Mouse (Mus musculus) hindbrain, postnatal 0 days (tissue): ENCODE measurements around the gene Cdca3. TPM values are rescaled to one million over a fixed set of nuclear protein-coding genes. Genes with fewer than 3 reads are reported as not detected.
"Not testable (repeated sequence)": the region's sequence is repeated elsewhere in the genome, so short reads cannot be mapped to it uniquely, and the experiment has no call there.

ENCODE experiments used
- ATAC-seq: fragments of 200-750 bp; cut with Nextera tagmentation; 2 replicates; pipeline ENCODE4 v1.8.0; 2017; ENCODE audit warnings: mild to moderate bottlenecking, moderate TSS enrichment, moderate library complexity
- DNase-seq: peaks from one replicate; pipeline ENCODE4 v3.0.0-alpha.2; 2015; ENCODE audit warnings: low spot score
- H3K27ac ChIP-seq: fragments of 300-500 bp; sonication (generic); 2 replicates; pipeline ENCODE4 v1.5.1; 2014; ENCODE audit warnings: mild to moderate bottlenecking
- H3K27me3 ChIP-seq: fragments of 300-500 bp; sonication (generic); 2 replicates; pipeline ENCODE4 v1.6.1; 2014; ENCODE audit warnings: low read length, mixed read lengths; ENCODE audit not compliant: insufficient read depth
- H3K36me3 ChIP-seq: fragments of 300-500 bp; sonication (generic); 2 replicates; pipeline ENCODE4 v1.6.1; 2014; ENCODE audit warnings: low read length, mixed read lengths; ENCODE audit not compliant: insufficient read depth
- H3K4me1 ChIP-seq: fragments of 300-500 bp; sonication (generic); 2 replicates; pipeline ENCODE4 v1.6.1; 2014; ENCODE audit warnings: antibody characterized with exemption, low read length, mixed read lengths; ENCODE audit not compliant: insufficient read depth
- H3K4me2 ChIP-seq: fragments of 300-500 bp; sonication (generic); 2 replicates; pipeline ENCODE4 v1.6.1; 2014; ENCODE audit warnings: low read depth, mild to moderate bottlenecking, low read length, moderate library complexity, mixed read lengths
- H3K4me3 ChIP-seq: fragments of 300-500 bp; sonication (generic); 2 replicates; pipeline ENCODE4 v1.5.1; 2014; ENCODE audit warnings: low read length
- H3K9ac ChIP-seq: fragments of 300-500 bp; sonication (generic); replicated peaks from 2 replicates; pipeline ENCODE4 v1.6.1; 2014; ENCODE audit warnings: mild to moderate bottlenecking, low read length, moderate library complexity, mixed read lengths
- H3K9me3 ChIP-seq: fragments of 300-500 bp; sonication (generic); 2 replicates; pipeline ENCODE4 v1.6.1; 2016; ENCODE audit warnings: low read length, mixed read lengths
- CTCF ChIP-seq: IDR thresholded peaks from 2 replicates; pipeline ENCODE4 v1.5.1; 2016; ENCODE audit warnings: antibody characterized with exemption, control low read depth, low read depth
- WGBS: fragments of 180-500 bp; shearing (Covaris S2); extraction: QIAGEN DNeasy Blood & Tissue Kit; methylation state at CpG from one replicate; pipeline ENCODE4 v1.1.7; 2014; 5-methylcytosine and 5-hydroxymethylcytosine counted together
- polyA plus RNA-seq: library from polyadenylated mRNA; unstranded; fragments of >200 nt; fragmentation: Nextera tagmentation; extraction: Ambion mirVana; gene quantifications from 2 replicates; pipeline ENCODE4 v1.2.1, GENCODE M21; 2015
- total RNA-seq: library from RNA; depleted of rRNA; stranded (reverse); fragments of >200 nt; gene quantifications from 2 replicates; pipeline ENCODE4 v1.2.3, GENCODE M21; 2014

The Cdca3 gene
- total and polyA plus RNA-seq, 2 experiments from 2014 or later: 39.9 to 40.9 TPM

GRCm38 (mm10) chr6:124809052-124809774, 20.1 kb upstream of the Cdca3 start:
- H3K4me3 ChIP-seq: peak overlapping the region; percentile 51
- WGBS: 1% methylated on average over 35 of the region's 35 CpGs
- peak overlapping the region; percentile 54 for H3K9ac ChIP-seq
- peaks cover 23% of the 10 kb centered on the region for H3K4me1 ChIP-seq
- TF ChIP-seq CTCF: peak; percentile 86
- DNase-seq: peak; percentile 87
- ATAC-seq: peak; percentile 11
- H3K9me3 ChIP-seq: no peaks in the 10 kb centered on the region
- peak overlapping the region; percentile 78 for H3K27ac ChIP-seq
- no peaks in the 10 kb centered on the region for H3K27me3 ChIP-seq
- H3K36me3 ChIP-seq: no peaks in the 10 kb centered on the region
- peak overlapping the region; percentile 97 for H3K4me2 ChIP-seq

GRCm38 (mm10) chr6:124809775-124810538, 19.4 kb upstream of the Cdca3 start:
- ATAC-seq: no peak
- Histone ChIP-seq H3K9ac (peak overlapping the region; percentile 54), H3K27me3 (no peaks in the 10 kb centered on the region), H3K4me3 (peak overlapping the region; percentile 51), H3K4me1 (peaks cover 26% of the 10 kb centered on the region), H3K9me3 (no peaks in the 10 kb centered on the region), H3K4me2 (peak overlapping the region; percentile 97), H3K36me3 (no peaks in the 10 kb centered on the region), H3K27ac (peak overlapping the region; percentile 78; the same call in 1 of the 2 replicates)
- TF ChIP-seq CTCF: no peak
- WGBS: 46% methylated on average over 14 of the region's 14 CpGs
- DNase-seq: no peak

GRCm38 (mm10) chr6:124810566-124811402, 18.6 kb upstream of the Cdca3 start:
- not testable (repeated sequence) for ATAC-seq, H3K27me3 ChIP-seq, H3K9me3 ChIP-seq, H3K4me3 ChIP-seq, DNase-seq, H3K27ac ChIP-seq, H3K4me2 ChIP-seq, H3K36me3 ChIP-seq, H3K9ac ChIP-seq
- peaks cover 26% of the 10 kb centered on the region for H3K4me1 ChIP-seq
- WGBS: 79% methylated on average over 10 of the region's 11 CpGs

GRCm38 (mm10) chr6:124811403-124811665, 18.0 kb upstream of the Cdca3 start:
- Histone ChIP-seq H3K4me2 (no peak overlapping the region), H3K9ac (no peak overlapping the region), H3K9me3 (no peaks in the 10 kb centered on the region), H3K27ac (no peak overlapping the region), H3K4me3 (no peak overlapping the region), H3K27me3 (no peaks in the 10 kb centered on the region), H3K4me1 (peaks cover 23% of the 10 kb centered on the region), H3K36me3 (peaks cover under 1% of the 10 kb centered on the region; the same call in 1 of the 2 replicates)
- no peak for TF ChIP-seq CTCF
- no peak for DNase-seq
- no peak for ATAC-seq
- 72% methylated on average over 4 of the region's 4 CpGs for WGBS

- Histone ChIP-seq H3K9ac (peak overlapping the region; percentile 76; the same call in 1 of the 2 replicates), H3K27me3 (no peaks in the 10 kb centered on the region), H3K4me1 (peaks cover 21% of the 10 kb centered on the region), H3K4me2 (peak overlapping the region; percentile 89), H3K4me3 (no peak overlapping the region; the same call in 1 of the 2 replicates), H3K9me3 (no peaks in the 10 kb centered on the region), H3K27ac (no peak overlapping the region), H3K36me3 (peaks cover 6% of the 10 kb centered on the region; the same call in 1 of the 2 replicates)
- DNase-seq (no peak), ATAC-seq (no peak)
- WGBS: 78% methylated on average over 24 of the region's 24 CpGs
- no peak for TF ChIP-seq CTCF
Observed at GRCm38 (mm10) chr6:124811701-124812560, 17.4 kb upstream of the Cdca3 start.

GRCm38 (mm10) chr6:124812848-124813247, 16.5 kb upstream of the Cdca3 start:
- Histone ChIP-seq H3K4me1 (peaks cover 21% of the 10 kb centered on the region), H3K27ac (peak overlapping the region; percentile 88; the same call in 1 of the 2 replicates)
- DNase-seq: no peak

More at GRCm38 (mm10) chr6:124812848-124813247, 16.5 kb upstream of the Cdca3 start:
- no peak for ATAC-seq
- no peak for TF ChIP-seq CTCF
- Histone ChIP-seq H3K36me3 (peaks cover 15% of the 10 kb centered on the region; the same call in 1 of the 2 replicates), H3K27me3 (no peaks in the 10 kb centered on the region), H3K9me3 (no peaks in the 10 kb centered on the region), H3K4me3 (peak overlapping the region; percentile 64), H3K4me2 (peak overlapping the region; percentile 89), H3K9ac (peak overlapping the region; percentile 76)
- 13% methylated on average over 9 of the region's 9 CpGs for WGBS
